Mouse (Mus musculus) intestine, embryonic 14.5 days (tissue): ENCODE results near the gene Peak1. TPM values are rescaled to one million over a fixed set of nuclear protein-coding genes. Genes with fewer than 3 reads are reported as not detected.
A peak's percentile ranks its signal among the peaks of the same experiment; 100 is the strongest.

ENCODE experiments used
- ATAC-seq: fragments of 200-750 bp; cut with Nextera tagmentation; replicated peaks from 2 replicates; pipeline ENCODE4 v1.8.0; 2017; ENCODE audit warnings: low read depth, moderate number of reproducible peaks, moderate TSS enrichment, moderate library complexity; ENCODE audit not compliant: low FRiP score, low TSS enrichment
- DNase-seq: peaks from one replicate; pipeline ENCODE4 v3.0.0-alpha.2; 2018; ENCODE audit warnings: low spot score
- H3K27ac ChIP-seq: fragments of 300-500 bp; sonication (generic); 2 replicates; pipeline ENCODE4 v1.5.1; 2014; ENCODE audit warnings: low read depth, mild to moderate bottlenecking, control low read depth
- H3K27me3 ChIP-seq: fragments of 300-500 bp; sonication (generic); replicated peaks from 2 replicates; pipeline ENCODE4 v1.6.1; 2014; ENCODE audit warnings: low read length, control low read depth; ENCODE audit not compliant: control insufficient read depth, insufficient read depth
- H3K36me3 ChIP-seq: fragments of 300-500 bp; sonication (generic); 2 replicates; pipeline ENCODE4 v1.6.1; 2014; ENCODE audit warnings: low read length, control low read depth; ENCODE audit not compliant: control insufficient read depth, insufficient read depth
- H3K4me1 ChIP-seq: fragments of 300-500 bp; sonication (generic); replicated peaks from 2 replicates; pipeline ENCODE4 v1.6.1; 2014; ENCODE audit warnings: low read length, control low read depth, mixed read lengths; ENCODE audit not compliant: control insufficient read depth, insufficient read depth
- H3K4me2 ChIP-seq: fragments of 300-500 bp; sonication (generic); 2 replicates; pipeline ENCODE4 v1.6.1; 2014; ENCODE audit warnings: low read length
- H3K4me3 ChIP-seq: fragments of 300-500 bp; sonication (generic); 2 replicates; pipeline ENCODE4 v1.5.1; 2014; ENCODE audit warnings: low read depth, low read length, control low read depth, mixed read lengths
- H3K9ac ChIP-seq: fragments of 300-500 bp; sonication (generic); 2 replicates; pipeline ENCODE4 v1.6.1; 2014; ENCODE audit warnings: mild to moderate bottlenecking, low read length
- H3K9me3 ChIP-seq: fragments of 300-500 bp; sonication (generic); 2 replicates; pipeline ENCODE4 v1.6.1; 2016; ENCODE audit warnings: low read length, control low read depth; ENCODE audit not compliant: control insufficient read depth
- WGBS: fragments of 180-500 bp; shearing (Covaris S2); extraction: QIAGEN DNeasy Blood & Tissue Kit; methylation state at CpG from one replicate; pipeline ENCODE4 v1.1.7; 2014; 5-methylcytosine and 5-hydroxymethylcytosine counted together
- polyA plus RNA-seq: library from polyadenylated mRNA; unstranded; fragments of >200 nt; fragmentation: Nextera tagmentation; extraction: Ambion mirVana; gene quantifications from 2 replicates; pipeline ENCODE4 v1.2.1, GENCODE M21; 2014

The Peak1 gene
- polyA plus RNA-seq, 1 experiment from 2014 or later, result 15.8 TPM

GRCm38 (mm10) chr9:56396306-56396705 is 21.6 kb downstream of the Peak1 start:
- H3K27me3 ChIP-seq, result no peaks in the 10 kb centered on the region
- no peak overlapping the region for H3K4me3 ChIP-seq
- no peak overlapping the region for H3K27ac ChIP-seq
- H3K36me3 ChIP-seq, result no peaks in the 10 kb centered on the region
- no peak overlapping the region for H3K4me2 ChIP-seq
- ATAC-seq (no peak), DNase-seq (no peak)
- no peaks in the 10 kb centered on the region for H3K9me3 ChIP-seq
- 22% methylated on average over 1 of the region's 1 CpGs for WGBS
- H3K4me1 ChIP-seq, result peaks cover 2% of the 10 kb centered on the region; the same call in 1 of the 2 replicates
- no peak overlapping the region for H3K9ac ChIP-seq

DNA sequence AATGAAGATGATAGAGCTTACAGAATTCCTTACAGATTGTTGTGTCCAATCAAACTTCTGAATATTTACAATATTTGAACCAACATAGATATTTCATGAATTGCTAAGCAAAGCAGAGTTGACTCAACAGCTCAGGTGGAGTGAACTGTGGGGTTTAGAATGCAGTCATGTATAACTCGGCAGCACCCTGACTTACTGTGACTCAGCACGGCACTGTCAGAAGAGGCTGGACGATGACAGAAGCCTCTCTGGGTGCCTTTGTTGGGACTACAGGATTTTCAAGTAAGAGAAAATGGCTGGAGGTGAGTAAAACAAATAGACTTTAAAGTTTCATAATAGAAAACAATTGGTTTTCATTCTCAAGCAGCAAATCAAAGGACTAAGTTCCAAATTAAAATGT is 25.0 kb downstream of the Peak1 start:
- 88% methylated on average over 3 of the region's 3 CpGs for whole genome bisulfite sequencing
- no peaks in the 10 kb centered on the region for H3K36me3 ChIP-seq
- no peaks in the 10 kb centered on the region for H3K9me3 ChIP-seq
- H3K4me2 ChIP-seq, result no peak overlapping the region
- no peaks in the 10 kb centered on the region for H3K27me3 ChIP-seq
- DNase-seq (no peak), ATAC-seq (no peak)
- H3K4me3 ChIP-seq, result no peak overlapping the region
- H3K9ac ChIP-seq, result no peak overlapping the region
- no peak overlapping the region for H3K27ac ChIP-seq
- no peaks in the 10 kb centered on the region for H3K4me1 ChIP-seq

- WGBS, result 55% methylated on average over 1 of the region's 1 CpGs
- Histone ChIP-seq H3K9ac (no peak overlapping the region), H3K4me2 (no peak overlapping the region), H3K27me3 (no peaks in the 10 kb centered on the region), H3K9me3 (no peaks in the 10 kb centered on the region), H3K27ac (no peak overlapping the region), H3K4me1 (no peaks in the 10 kb centered on the region; the same call in 1 of the 2 replicates), H3K4me3 (no peak overlapping the region), H3K36me3 (no peaks in the 10 kb centered on the region)
- no peak for DNase-seq
- no peak for ATAC-seq
These were observed 35.1 kb downstream of the Peak1 start for GRCm38 (mm10) chr9:56382786-56383185.

- Histone ChIP-seq H3K9me3 (no peaks in the 10 kb centered on the region), H3K27ac (no peak overlapping the region), H3K4me2 (no peak overlapping the region), H3K27me3 (no peaks in the 10 kb centered on the region), H3K4me1 (peaks cover 7% of the 10 kb centered on the region; the same call in 1 of the 2 replicates), H3K36me3 (no peaks in the 10 kb centered on the region), H3K9ac (no peak overlapping the region), H3K4me3 (no peak overlapping the region)
- WGBS, result 46% methylated on average over 4 of the region's 4 CpGs
- ATAC-seq (no peak), DNase-seq (no peak)
These were observed 43.5 kb downstream of the Peak1 start for GRCm38 (mm10) chr9:56374401-56374800.

- H3K4me1 ChIP-seq, result peaks cover 16% of the 10 kb centered on the region
- no peak for DNase-seq
- 38% methylated on average over 5 of the region's 5 CpGs for WGBS
These were observed 47.2 kb downstream of the Peak1 start for GRCm38 (mm10) chr9:56370710-56371109.

DNA sequence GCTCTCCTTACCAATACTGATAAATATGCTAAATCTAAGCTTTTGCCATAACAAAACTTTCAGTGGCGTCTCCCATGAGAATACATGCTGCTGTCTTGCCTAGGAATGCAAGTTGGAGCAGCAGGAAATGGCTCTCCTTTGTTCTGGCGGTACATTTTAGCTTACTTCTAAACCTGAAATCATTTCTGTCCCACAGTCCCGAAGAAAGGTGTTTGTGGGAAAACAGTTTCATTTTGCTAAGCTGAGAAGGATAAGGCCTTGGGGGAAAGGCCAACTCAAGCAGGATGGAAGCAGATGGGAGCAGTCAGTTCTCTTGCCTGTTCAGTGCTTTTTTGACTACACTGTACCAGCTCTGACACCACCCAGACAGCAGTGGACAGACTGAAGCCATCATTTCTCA is 49.1 kb downstream of the Peak1 start:
- no peak overlapping the region for H3K9ac ChIP-seq
- ATAC-seq (no peak), DNase-seq (no peak)
- H3K36me3 ChIP-seq, result no peaks in the 10 kb centered on the region
- H3K4me2 ChIP-seq, result no peak overlapping the region
- H3K27ac ChIP-seq, result 0 out of 2 replicates have a peak overlapping the region, but pooled peaks have one; percentile 40
- WGBS, result 34% methylated on average over 3 of the region's 3 CpGs
- H3K4me3 ChIP-seq, result no peak overlapping the region
- H3K27me3 ChIP-seq, result no peaks in the 10 kb centered on the region
- H3K4me1 ChIP-seq, result peaks cover 9% of the 10 kb centered on the region
- no peaks in the 10 kb centered on the region for H3K9me3 ChIP-seq

More at GRCm38 (mm10) chr9:56370710-56371109, 47.2 kb downstream of the Peak1 start:
- no peak overlapping the region for H3K4me3 ChIP-seq
- H3K4me2 ChIP-seq, result no peak overlapping the region
- no peaks in the 10 kb centered on the region for H3K36me3 ChIP-seq
- ATAC-seq, result no peak
- no peak overlapping the region for H3K9ac ChIP-seq
- no peaks in the 10 kb centered on the region for H3K9me3 ChIP-seq
- no peaks in the 10 kb centered on the region for H3K27me3 ChIP-seq
- no peak overlapping the region for H3K27ac ChIP-seq

DNA sequence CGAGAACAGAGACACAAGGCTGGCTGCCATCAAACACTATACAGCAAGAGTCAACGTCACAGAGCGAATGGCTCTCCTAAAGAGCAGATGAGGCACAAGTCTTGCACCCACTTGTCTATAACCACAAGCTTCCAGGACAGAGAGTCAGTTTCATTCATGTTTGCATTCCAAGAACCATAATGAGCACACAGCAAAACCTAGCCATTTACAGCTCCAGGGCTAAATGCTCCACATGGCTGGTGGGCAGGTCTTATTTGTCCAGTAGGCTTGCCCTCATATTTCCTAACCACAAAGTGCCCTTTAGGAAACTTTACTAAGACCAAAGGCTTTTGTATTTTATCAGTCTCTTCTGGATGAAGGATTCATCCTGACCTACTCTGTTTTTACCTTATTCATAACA is 54.6 kb downstream of the Peak1 start:
- Histone ChIP-seq H3K4me2 (no peak overlapping the region), H3K4me3 (no peak overlapping the region), H3K9ac (no peak overlapping the region), H3K27me3 (no peaks in the 10 kb centered on the region), H3K36me3 (no peaks in the 10 kb centered on the region), H3K27ac (no peak overlapping the region), H3K4me1 (peaks cover 8% of the 10 kb centered on the region), H3K9me3 (no peaks in the 10 kb centered on the region)
- DNase-seq (no peak), ATAC-seq (no peak)
- WGBS, result 90% methylated on average over 3 of the region's 3 CpGs

DNA sequence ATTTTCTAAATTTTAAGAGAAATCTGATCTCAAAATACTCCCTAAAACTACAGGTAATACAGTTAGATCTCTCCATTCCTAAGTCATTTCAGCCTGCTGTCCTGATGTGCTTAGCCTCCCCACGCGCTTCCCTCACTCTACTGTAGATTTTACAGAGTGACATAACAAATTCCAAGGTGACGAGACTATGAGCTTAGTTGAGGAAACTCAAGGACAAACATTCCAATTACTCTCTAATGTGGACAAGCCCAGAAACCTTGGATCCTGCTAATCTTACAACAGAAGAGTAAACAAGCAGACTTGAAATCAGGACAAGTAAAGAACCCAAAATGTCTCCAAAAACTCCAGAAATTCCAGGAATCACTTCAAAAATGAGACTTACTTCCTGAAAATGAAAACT is 58.6 kb downstream of the Peak1 start:
- ATAC-seq (no peak), DNase-seq (no peak)
- Histone ChIP-seq H3K4me2 (no peak overlapping the region), H3K27me3 (no peaks in the 10 kb centered on the region), H3K4me3 (no peak overlapping the region), H3K27ac (no peak overlapping the region), H3K9me3 (no peaks in the 10 kb centered on the region), H3K36me3 (no peaks in the 10 kb centered on the region), H3K9ac (no peak overlapping the region), H3K4me1 (peaks cover 6% of the 10 kb centered on the region; the same call in 1 of the 2 replicates)
- WGBS, result 57% methylated on average over 3 of the region's 3 CpGs

DNA sequence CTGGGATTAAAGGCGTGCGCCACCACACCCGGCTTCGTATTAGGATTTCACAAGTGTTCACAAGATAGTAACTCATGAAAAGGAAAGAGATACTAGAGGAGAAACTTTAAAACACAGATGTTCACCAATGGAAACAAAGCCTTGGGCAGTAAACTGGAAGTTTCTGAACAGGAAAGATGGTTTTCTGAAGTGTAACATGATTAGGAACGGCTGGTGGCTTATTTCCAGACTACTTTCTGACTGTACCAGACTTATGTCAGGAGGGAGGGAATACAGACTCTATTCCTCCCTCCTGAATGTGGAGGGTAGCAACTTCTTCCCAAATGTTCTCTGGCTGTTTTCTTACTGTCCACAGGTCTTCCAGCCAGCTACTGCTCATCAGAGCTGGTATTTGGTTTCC is 62.7 kb downstream of the Peak1 start:
- ATAC-seq, result no peak
- 94% methylated on average over 5 of the region's 5 CpGs for WGBS
- no peak overlapping the region for H3K27ac ChIP-seq
- H3K4me3 ChIP-seq, result no peak overlapping the region
- H3K4me1 ChIP-seq, result peaks cover 6% of the 10 kb centered on the region; the same call in 1 of the 2 replicates
- no peak overlapping the region for H3K4me2 ChIP-seq
- H3K9ac ChIP-seq, result no peak overlapping the region
- H3K36me3 ChIP-seq, result no peaks in the 10 kb centered on the region
- no peak for DNase-seq
- no peaks in the 10 kb centered on the region for H3K9me3 ChIP-seq
- H3K27me3 ChIP-seq, result no peaks in the 10 kb centered on the region
